Mouse (Mus musculus) lung, postnatal 36 days (tissue): ENCODE data around the gene Frem1.

Source experiments
- DNase-seq: peaks from one replicate; pipeline ENCODE4 v3.0.0; 2022; ENCODE audit warnings: mixed read lengths

Frem1 gene

GRCm38 (mm10) chr4:83051634-83052577, at the start of gene Frem1:
Gene Frem1, minus strand, starts transcription at chr4:83052339.
- DNase-seq = peak; percentile 34

GRCm38 (mm10) chr4:83099025-83099424, 46.9 kb upstream of the Frem1 start:
- DNase-seq = no peak

GRCm38 (mm10) chr4:83093941-83094340, 41.8 kb upstream of the Frem1 start:
- DNase-seq = no peak

GRCm38 (mm10) chr4:83090691-83091448, 38.7 kb upstream of the Frem1 start:
- no peak for DNase-seq

GRCm38 (mm10) chr4:83080364-83081174, 28.4 kb upstream of the Frem1 start:
- DNase-seq = no peak

GRCm38 (mm10) chr4:83064191-83064590, 12.1 kb upstream of the Frem1 start:
- DNase-seq = no peak

- no peak for DNase-seq
These were observed 9.4 kb upstream of the Frem1 start for GRCm38 (mm10) chr4:83061564-83061963.

- DNase-seq = no peak
These were observed 6.5 kb upstream of the Frem1 start for GRCm38 (mm10) chr4:83058617-83059016.

GRCm38 (mm10) chr4:83058182-83058581, 6.0 kb upstream of the Frem1 start:
- no peak for DNase-seq

GRCm38 (mm10) chr4:83056496-83056895, 4.4 kb upstream of the Frem1 start:
- no peak for DNase-seq

GRCm38 (mm10) chr4:83055444-83055843, 3.3 kb upstream of the Frem1 start:
- no peak for DNase-seq

GRCm38 (mm10) chr4:83053206-83053605, 1.1 kb upstream of the Frem1 start:
- DNase-seq = no peak

GRCm38 (mm10) chr4:83051176-83051575, 963 bp downstream of the Frem1 start:
- no peak for DNase-seq

- no peak for DNase-seq
These were observed 1.9 kb downstream of the Frem1 start for GRCm38 (mm10) chr4:83050151-83050796.

GRCm38 (mm10) chr4:83049288-83049687, 2.9 kb downstream of the Frem1 start:
- DNase-seq = no peak

GRCm38 (mm10) chr4:83048561-83048960, 3.6 kb downstream of the Frem1 start:
- no peak for DNase-seq

GRCm38 (mm10) chr4:83046806-83047205, 5.3 kb downstream of the Frem1 start:
- DNase-seq = no peak

GRCm38 (mm10) chr4:83046069-83046468, 6.1 kb downstream of the Frem1 start:
- no peak for DNase-seq

GRCm38 (mm10) chr4:83045266-83045665, 6.9 kb downstream of the Frem1 start:
- DNase-seq = no peak

GRCm38 (mm10) chr4:83040780-83041179, 11.4 kb downstream of the Frem1 start:
- DNase-seq = no peak

- no peak for DNase-seq
These were observed 19.4 kb downstream of the Frem1 start for GRCm38 (mm10) chr4:83032780-83033179.

- DNase-seq = no peak
These were observed 20.5 kb downstream of the Frem1 start for GRCm38 (mm10) chr4:83031591-83031990.
